Mouse (Mus musculus): ENCODE measurements around the gene Pacsin1.

The Pacsin1 gene

DNA sequence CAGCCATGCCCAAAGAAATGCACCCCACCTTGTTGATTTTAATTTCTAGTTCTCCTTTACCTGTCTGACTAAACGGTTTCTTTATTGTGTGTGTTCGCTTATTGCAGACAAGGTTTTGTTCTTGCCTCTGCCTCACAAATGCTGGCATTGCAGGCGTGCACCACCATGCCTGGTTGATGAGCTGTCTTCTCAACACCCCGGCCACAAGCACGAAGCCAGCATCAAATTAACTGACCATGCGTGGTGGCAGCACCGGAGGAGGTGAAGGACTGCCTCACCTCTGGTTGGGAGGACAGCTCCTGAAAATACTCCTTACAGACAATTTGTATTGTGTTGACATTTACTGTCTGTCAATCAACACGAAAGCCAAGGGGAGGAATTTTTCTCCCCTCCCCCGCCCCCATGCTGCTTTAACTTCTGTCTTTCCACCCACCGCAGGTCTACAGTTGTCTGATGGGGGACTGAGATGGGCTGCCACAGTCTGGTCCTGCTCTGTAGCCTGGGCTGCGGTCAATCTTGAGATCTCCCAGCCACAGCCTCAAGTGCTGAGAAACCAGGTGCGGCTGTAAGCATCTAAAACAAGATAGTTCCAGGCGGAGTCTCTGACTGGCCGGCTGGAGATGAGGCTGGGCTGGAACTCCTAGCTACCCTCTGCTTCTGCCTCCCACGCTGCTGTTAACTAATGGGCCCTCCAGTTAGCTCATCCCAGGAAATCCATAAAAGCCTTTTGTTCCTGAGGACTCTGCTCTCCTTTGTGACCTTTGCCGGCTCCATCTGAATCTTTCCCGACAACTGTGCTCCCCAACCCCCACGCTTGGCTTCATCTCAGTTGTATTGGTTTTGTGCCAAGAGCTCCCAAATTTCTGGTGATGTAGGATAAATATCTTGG, 18.9 kb upstream of the Pacsin1 start, which contains the start of gene Rps10:
Gene Rps10 (minus strand): TSS at position 538 of the 889 bp plus-strand sequence.
- DNase-seq, result no peak

DNA sequence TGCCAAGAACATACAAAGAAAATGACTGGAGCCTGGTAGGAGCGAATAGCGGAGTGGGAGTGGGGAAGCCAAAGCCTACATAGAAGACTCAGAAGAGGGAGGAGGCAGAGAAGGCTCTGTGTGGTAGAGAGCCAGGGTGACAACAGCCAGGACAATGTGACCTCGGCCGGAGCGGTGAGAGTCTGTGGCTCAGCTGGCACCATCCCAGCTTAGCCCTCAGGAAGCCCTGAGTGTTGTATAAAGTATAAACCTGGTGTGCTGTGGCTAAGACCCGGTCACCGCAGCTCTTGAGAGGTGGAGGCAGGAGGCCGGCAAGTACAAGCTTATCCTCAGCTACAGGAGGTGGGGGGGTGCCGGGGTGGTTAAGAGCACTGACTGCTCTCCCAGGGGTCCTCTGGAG, 18.0 kb upstream of the Pacsin1 start:
- no peak for DNase-seq

DNA sequence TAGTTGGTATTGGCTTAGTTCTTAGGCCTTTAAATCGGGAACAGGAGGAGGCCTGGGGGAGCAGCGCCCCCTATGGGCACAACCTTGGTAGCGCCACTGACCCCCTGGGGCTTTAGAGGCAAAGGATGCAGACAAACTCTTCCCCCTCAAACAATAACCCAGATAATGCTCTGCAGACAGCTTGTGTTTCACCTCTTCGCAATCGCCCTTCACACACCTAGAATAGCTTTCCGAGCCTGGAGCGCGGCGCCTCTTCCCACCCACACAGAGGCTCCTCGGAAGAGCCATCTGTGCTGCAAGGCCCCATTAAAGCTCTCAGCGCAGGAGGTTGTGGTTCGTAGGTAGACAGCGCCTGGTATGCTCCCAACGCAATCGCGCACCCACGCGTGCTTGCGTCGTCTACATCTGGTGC, 16.4 kb upstream of the Pacsin1 start:
- DNase-seq, result peak; percentile 74 to 79

DNA sequence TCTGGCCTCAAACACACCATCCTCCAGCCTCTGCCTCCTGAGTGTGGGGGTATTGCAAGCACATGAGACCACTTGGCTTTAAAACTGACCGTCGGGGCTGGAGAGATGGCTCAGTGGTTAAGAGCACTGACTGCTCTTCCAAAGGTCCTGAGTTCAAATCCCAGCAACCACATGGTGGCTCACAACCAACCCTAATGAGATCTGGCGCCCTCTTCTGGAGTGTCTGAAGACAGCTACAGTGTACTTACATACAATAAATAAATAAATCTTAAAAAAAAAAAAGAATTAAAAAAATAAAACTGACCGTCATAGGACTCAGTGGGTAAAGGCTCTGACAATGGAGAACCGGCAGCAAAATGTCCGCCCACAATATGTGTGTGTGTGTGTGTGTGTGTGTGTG, 15.5 kb upstream of the Pacsin1 start:
- DNase-seq, result peak; percentile 32 to 37

DNA sequence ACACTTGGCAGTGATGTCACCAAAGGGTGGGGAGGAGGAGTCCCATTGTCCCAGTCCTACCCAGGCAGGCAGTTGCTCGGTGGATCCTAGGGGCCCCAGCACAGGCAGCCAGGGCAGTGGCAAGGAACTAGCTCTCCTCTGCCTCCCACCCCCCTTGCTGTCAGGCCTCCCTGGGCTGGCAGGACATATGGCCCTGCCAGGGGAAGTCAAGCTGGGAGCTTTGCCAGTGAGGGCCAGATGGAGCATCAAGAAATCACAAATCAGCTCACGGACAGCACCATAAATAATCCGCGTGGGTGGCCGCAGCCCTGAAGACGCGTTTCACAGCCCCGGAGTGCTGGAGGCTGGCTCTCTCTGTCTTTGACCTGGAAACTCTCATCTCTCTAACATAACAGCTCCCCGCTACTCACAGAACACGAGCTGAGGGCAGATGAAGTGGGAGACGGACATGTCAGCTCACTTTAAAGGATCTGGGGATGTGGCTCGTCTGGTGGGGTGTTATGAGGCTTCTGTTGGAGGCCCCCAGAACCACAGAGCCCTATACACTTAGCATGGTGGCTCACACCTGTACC, 12.7 kb upstream of the Pacsin1 start:
- DNase-seq, result no peak

DNA sequence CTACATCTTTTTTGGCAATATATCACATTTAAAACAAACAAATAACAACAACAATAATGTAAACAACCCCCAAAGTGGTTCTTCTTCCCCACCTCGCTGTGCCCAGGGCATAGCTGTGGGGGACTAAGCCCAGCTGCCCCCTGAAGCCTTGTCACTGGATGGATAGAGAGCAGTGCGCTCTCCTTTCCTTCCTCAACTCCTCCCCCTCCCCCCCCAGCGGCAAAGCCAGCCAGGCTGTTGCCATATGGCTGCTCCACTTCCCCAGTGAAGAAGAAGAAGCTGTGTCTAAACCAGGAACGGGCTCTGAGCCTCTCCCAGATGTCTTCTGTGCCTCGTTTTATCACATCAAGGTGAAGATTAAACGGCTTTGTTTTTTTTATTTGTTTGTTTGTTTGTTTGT, 12.2 kb upstream of the Pacsin1 start:
- DNase-seq, result no peak

DNA sequence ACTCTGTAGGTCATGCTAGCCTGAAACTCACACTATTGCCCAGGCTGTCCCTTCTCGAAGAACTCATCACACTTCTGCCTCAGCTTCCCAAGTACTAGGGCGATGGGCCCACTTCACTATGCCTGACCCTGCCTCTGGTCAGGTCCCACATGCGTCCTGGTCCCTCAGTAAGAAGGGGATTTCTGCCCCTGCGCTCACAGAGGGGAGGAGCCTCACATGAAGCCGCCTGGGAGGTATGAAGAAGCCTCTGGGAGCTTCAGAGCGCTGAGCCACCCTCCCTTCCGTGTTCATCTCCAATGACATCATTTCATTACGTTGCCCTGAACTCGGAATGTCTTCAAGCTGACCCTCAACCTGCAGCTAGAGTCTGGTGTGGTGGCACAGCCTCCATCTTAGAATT, 11.6 kb upstream of the Pacsin1 start:
- DNase-seq, result no peak

DNA sequence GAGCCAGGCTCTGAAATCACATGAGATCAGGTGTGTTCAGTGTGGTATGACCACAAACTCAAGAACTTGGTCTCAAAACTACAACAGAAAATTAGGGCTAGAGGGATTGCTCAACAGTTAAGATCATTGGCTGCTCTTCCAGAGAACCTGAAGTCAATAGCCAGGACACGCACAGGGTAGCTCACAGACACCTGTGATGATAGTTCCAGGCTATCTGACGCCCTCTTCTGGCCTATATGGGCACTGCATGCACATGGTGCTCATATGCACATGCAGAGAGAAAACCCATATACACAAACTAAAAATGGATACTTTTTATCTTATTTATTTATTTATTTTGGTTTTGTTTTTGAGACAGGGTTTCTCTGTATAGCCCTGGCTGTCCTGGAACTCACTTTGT, 10.7 kb upstream of the Pacsin1 start:
- peak in 1 of 2 experiments; percentile 30 for DNase-seq

DNA sequence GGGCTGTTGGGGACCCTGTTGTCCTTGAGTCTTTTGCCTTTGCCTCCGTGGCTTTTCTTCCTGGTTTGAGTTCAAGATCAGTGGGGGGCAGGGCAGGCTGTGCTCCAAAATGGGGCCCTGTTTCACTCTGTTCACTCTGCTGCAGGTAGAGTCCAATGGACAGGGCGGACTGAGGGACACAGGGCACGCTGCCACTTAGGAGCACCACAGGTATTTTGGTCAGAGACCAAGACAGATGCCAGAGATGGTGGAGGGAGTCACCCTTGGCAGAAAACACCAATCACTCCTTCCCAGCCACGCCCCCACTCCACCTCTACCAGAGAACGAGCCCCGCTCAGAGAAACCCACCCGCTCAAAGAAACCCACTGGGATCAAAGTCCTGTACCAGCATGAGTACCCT, 9.5 kb upstream of the Pacsin1 start:
- DNase-seq, result no peak

DNA sequence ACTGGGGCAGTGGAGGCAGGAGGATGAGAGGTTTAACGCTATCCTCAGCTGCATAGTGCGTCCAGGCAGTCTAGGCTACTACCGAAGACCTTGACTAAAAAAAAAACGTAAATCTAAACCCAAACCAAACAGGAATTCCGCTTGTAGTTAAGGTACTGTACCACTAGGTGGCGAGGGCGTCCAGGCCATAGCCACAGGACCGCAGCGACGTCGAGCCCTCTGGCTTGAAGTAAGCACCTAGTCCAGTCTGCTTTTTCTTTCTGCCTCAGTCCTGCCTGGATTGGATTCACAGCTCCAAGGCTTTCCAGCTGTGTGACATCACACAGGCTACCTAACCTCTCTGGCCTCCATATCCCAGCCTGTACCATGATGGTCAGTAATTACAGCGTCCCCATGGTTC, 5.1 kb upstream of the Pacsin1 start:
- DNase-seq, result peak; percentile 80 to 84

DNA sequence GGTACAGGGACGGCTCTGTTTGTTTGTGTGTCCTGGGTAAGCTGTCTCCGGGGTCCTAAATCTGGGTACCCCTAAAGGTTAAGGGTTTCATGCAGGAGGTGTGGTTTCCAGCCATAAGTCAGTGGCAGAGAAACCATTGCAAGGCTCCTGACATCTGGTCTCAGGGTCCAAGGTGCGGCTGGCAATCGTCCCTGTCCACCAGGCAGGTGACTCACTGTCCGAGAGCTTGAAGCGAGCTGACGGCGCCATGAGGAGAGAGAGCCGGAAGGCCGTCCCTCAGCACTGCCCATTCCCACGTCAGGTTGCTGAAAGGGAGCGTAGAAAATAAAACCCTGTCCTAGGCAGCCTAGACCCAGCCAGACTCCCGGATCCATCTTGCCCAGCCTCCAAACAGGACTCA, 4.7 kb upstream of the Pacsin1 start:
- no peak for DNase-seq

DNA sequence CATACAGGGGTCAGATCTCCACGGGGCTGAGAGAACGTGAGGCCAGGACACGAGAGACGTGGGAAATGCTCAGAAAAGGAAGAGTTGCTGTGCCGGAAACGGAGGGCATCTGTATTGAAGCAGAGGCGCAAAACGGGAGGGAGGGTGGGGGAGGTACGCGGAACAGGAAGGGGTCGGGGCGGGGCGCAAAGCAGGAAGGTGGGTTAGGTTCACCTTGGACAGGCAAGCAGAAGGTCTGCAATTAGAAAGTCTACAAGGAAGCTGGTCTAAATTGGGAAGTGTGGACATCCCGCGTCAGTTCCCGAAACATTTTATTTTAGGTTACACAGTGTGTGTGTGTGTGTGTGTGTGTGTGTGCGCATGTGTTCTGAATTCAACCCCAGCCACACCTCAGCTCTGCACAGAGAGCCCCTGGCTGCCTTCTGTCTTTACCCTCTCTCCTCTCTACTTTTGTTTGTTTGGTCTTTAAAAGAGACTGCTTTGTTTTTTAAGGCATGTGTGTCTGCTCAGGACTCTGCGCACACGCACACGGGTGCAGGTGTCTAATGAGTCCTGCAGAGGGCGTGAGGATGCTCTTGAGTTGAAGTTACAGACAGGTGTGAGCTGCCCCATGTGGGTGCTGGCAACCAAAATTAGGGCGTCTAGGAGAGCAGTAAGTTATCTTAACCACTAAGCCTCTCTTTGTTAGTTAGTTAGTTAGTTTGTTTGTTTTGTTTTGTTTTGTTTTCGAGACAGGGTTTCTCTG, 3.1 kb upstream of the Pacsin1 start:
- no peak for DNase-seq

DNA sequence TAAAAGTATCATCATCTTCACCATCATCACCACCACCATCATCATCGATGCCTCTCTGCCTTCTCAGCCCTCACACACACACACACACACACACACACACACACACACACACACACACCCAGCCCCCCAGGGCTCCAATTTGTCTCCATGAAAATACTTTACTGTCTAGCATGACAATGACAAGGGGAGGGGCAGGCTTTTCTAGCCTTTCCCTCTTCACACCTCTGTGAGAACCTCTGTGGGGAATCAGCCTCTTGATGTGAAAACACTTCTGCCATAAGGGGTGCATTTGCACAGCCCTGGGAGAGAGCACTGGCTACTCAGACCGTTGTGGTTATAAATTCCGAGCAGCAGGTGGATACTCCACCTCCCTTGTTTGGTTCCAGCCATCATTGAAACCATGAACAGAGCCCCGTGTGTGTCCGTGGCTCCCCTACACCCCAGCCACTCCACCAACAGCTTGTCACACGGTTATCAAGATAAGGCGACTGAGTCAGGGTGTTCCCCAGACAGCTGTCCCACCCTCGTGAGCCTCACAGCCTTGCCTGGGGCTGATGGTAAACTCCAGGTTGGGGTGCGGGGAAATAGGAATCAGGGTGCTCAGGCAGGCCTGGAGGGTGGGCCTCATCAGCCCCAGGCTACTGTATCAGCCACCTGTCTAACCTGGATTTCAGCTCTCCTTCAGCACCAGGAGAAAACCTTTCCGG, 1.9 kb upstream of the Pacsin1 start:
- DNase-seq, result no peak

DNA sequence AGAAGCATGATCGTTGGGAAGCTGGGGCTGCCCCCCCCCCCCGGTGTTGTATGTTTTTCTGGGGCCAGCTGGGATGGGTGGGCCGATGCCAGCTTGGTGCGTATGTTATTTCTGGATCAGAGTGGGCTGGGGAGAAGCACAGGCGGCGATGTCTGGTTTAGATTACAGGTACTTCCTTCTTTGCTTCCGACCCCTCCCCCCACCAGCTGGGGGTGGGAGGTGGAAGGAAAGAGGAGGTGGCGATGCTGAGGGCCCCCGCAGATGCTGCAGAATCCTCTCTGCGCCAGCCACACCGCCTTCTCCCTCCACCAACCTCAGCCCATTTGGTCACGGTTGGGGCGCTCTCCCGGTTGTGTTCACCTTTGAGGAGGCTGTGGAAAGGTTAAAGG, 696 bp downstream of the Pacsin1 start:
- DNase-seq, result peak; percentile 57 to 63

DNA sequence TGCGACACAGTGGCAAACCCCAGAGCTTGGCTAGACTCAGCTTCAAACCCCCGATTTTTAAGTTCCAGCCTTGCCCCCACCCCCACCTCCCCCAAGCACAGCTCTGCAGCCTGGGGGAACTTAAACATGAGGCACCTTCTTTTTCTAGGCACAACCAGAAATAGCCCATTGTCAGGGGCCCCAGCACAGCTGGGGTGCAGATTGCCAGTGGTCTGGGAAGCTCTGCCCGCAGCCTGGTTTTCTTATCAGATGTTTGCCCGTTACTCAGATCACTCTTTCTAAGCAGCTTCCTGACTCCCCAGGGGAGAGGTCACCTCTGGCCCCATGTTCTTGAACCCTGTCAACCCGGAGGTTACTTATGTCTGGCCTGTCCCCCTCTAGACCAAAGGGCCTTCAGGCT, 1.1 kb downstream of the Pacsin1 start:
- no peak for DNase-seq

DNA sequence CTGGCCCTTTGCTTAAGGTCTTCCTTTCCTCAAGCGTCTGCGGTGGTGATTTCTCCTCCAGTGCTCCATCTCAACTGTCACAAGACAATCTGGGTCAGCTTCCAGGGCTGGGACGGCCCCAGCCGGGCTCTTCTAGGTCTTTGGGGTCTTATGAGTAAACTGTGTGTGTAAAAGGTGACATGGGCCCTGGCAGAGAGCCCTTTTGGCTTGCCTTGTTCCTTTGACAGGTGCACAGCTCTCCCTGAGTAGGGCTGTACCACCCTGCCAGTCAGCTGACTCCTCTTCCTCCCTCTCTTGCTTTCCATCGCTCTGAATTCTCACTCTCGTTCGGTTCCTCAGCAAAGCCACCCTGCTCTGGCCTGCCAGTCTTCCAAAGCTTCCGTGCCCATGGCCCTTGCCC, 1.8 kb downstream of the Pacsin1 start:
- no peak for DNase-seq

DNA sequence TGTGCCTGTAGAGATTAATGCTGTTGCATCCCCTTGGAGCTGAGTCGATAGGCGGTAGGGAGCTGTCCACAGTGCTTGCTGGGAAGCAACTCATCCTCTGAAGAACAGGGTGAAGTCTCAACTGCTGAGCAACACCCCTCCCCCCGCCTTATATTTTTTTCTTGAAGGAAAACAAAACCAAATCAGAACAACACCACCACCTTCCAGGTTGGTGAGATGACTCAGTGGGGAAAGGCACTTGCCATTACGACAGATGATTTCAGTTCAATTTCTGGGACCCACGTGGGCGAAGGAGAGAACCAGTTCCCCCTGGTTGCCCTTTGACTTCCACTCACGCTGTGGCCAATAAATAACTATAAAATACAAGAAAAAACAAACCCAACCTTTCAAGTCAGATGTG, 3.5 kb downstream of the Pacsin1 start:
- no peak for DNase-seq

DNA sequence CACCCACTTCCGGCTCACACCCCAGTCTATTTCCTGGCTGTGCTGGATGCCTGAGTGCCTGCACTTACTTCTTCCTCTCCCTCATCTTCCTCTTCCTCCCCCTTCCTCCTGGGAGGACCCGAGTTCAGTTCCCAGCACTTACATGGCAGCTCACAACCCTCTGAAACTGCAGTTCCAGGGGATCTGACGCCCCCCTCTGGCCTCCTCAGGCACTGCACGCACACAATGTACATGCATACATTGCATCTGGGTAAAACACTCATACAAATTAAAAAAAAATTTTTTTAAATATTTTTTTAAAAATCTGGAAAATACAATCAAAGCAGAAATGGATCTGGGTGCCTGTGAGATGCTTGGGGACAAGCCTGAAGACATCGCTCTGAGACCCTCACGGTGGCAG, 16.4 kb downstream of the Pacsin1 start:
- no peak for DNase-seq

DNA sequence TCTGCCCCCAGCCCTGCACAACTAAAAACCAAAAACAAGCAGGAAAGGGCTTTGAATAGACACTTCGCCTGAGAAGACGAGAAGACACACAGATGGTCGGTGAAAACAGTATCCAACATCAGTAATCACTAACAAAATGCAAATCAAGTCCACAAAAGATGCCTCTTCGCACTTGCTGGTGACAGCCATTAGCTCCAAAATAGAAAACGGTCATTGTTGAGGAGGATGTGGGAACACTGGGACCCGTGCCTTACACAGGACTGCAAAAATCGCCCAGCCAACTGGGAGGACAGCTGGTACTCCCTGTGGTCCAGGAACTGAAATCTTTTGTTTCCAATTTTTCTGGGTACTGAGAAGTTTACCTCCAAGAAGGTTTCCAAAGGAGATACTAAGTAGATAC, 18.6 kb downstream of the Pacsin1 start:
- no peak for DNase-seq

DNA sequence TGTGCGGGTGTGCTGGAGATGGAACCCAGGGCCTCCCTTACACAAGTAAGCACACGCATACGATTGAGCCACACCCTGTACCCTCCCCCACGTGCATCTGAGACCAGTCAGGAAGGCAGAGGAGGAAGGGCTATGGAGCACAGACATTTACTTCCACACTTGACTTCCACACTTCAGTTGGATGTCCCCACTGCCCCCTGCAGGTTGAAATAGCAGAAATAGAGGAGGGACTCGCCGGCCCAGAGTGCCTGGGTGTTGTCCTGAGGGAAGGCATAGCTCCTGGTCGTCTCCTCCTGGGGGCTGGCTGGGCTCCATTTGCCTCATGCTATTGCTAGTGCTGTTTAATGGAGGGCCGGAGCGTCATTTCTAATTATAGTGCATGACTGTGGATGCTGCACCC, 20.1 kb downstream of the Pacsin1 start:
- DNase-seq, result no peak

DNA sequence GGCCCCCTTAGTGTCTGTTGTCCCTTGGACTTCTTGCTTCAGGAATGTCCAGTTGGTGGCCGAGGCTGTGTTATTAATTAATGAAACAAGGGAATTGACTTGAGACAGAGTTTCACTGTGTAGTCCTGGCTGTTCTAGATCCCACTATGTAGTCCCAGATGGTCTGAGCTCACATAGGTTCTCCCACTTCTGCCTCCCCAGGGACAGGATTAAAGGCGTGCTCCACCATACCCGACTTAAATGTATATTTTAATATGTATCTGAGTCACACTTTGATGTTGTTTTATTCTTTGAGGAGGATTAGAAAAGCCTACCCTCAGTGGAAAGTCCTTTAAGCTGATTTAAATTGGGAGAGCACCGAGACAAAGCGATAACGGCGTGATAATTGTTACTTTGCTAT, 21.0 kb downstream of the Pacsin1 start:
- DNase-seq, result no peak

DNA sequence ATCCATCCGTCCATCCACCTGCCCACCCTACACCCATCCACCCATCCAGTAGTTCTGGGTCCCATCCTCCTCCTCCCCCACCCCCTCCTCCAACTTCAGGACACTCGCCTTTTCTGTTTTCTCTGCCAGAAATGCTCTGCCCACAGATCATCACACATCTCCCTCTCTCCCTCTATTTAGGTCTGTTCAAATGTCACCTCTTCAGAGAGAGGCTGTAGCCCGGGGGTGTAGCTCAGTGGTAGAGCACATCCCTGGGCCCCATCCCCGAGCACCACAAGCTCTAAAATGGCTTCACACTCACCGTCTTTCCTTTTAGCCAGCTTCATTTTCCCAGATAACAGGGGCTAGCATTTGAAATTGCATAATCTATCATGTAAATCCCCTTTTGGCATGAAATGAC, 22.4 kb downstream of the Pacsin1 start:
- no peak for DNase-seq

Measured in B cell, adult 2 months (primary cell).